Mouse (Mus musculus): ENCODE data around the gene Fam136a. TPM values are rescaled to one million over a fixed set of nuclear protein-coding genes. Genes with fewer than 3 reads are reported as not detected.
"Not testable (repeated sequence)": the region's sequence is repeated elsewhere in the genome, so short reads cannot be mapped to it uniquely, and the experiment has no call there.

The Fam136a gene
- polyA plus RNA-seq, 1 experiment from 2014 or later: 162 TPM

- Histone ChIP-seq H3K9ac (ENCODE audit: low read length) (peak overlapping the region; percentile 93), H3K9me3 (ENCODE audit: control insufficient read depth, low read length) (no peaks in the 10 kb centered on the region), H3K36me3 (ENCODE audit: control insufficient read depth, insufficient read depth, low read length) (peaks cover 38% of the 10 kb centered on the region), H3K27me3 (replicated peaks; ENCODE audit: control insufficient read depth, insufficient read depth, low read length) (no peaks in the 10 kb centered on the region), H3K4me3 (ENCODE audit: low read depth, low read length) (peak overlapping the region; percentile 96), H3K4me2 (ENCODE audit: low read length) (peak overlapping the region; percentile 87), H3K27ac (ENCODE audit: low read depth) (peak overlapping the region; percentile 89), H3K4me1 (replicated peaks; ENCODE audit: control insufficient read depth, insufficient read depth, low read length) (peaks cover 15% of the 10 kb centered on the region)
- DNase-seq (ENCODE audit: low spot score): peak; percentile 98
- WGBS: under 1% methylated on average over 50 of the region's 50 CpGs
- peak; percentile 95 for ATAC-seq (replicated peaks; ENCODE audit: low FRiP score, low TSS enrichment, low read depth)
Measured at GRCm38 (mm10) chr6:86371340-86371911, 6.0 kb downstream of the Fam136a start.

GRCm38 (mm10) chr6:86371950-86372516 is 6.6 kb downstream of the Fam136a start:
- no peaks in the 10 kb centered on the region for H3K9me3 ChIP-seq (ENCODE audit: control insufficient read depth, low read length)
- no peak for ATAC-seq (replicated peaks; ENCODE audit: low FRiP score, low TSS enrichment, low read depth)
- peak overlapping the region; percentile 89 for H3K27ac ChIP-seq (ENCODE audit: low read depth)
- peak; percentile 51 for DNase-seq (ENCODE audit: low spot score)
- peak overlapping the region; percentile 87 for H3K4me2 ChIP-seq (ENCODE audit: low read length)
- H3K27me3 ChIP-seq (replicated peaks; ENCODE audit: control insufficient read depth, insufficient read depth, low read length): no peaks in the 10 kb centered on the region
- 7% methylated on average over 12 of the region's 12 CpGs for WGBS
- H3K9ac ChIP-seq (ENCODE audit: low read length): peak overlapping the region; percentile 93
- peak overlapping the region; percentile 96 for H3K4me3 ChIP-seq (ENCODE audit: low read depth, low read length)
- peaks cover 40% of the 10 kb centered on the region for H3K36me3 ChIP-seq (ENCODE audit: control insufficient read depth, insufficient read depth, low read length)
- peaks cover 9% of the 10 kb centered on the region for H3K4me1 ChIP-seq (replicated peaks; ENCODE audit: control insufficient read depth, insufficient read depth, low read length)

GRCm38 (mm10) chr6:86373556-86373955 is 8.1 kb downstream of the Fam136a start:
- Histone ChIP-seq H3K4me2 (ENCODE audit: low read length) (no peak overlapping the region), H3K27ac (ENCODE audit: low read depth) (no peak overlapping the region), H3K36me3 (ENCODE audit: control insufficient read depth, insufficient read depth, low read length) (peaks cover 45% of the 10 kb centered on the region), H3K27me3 (replicated peaks; ENCODE audit: control insufficient read depth, insufficient read depth, low read length) (no peaks in the 10 kb centered on the region), H3K4me3 (ENCODE audit: low read depth, low read length) (no peak overlapping the region), H3K9me3 (ENCODE audit: control insufficient read depth, low read length) (no peaks in the 10 kb centered on the region), H3K4me1 (replicated peaks; ENCODE audit: control insufficient read depth, insufficient read depth, low read length) (peaks cover 9% of the 10 kb centered on the region), H3K9ac (ENCODE audit: low read length) (no peak overlapping the region)
- DNase-seq (ENCODE audit: low spot score) (no peak), ATAC-seq (replicated peaks; ENCODE audit: low FRiP score, low TSS enrichment, low read depth) (no peak)
- WGBS: 92% methylated on average over 6 of the region's 6 CpGs

- no peak for DNase-seq (ENCODE audit: low spot score)
- WGBS: 95% methylated on average over 3 of the region's 3 CpGs
- H3K27ac ChIP-seq (ENCODE audit: low read depth): no peak overlapping the region
Measured at GRCm38 (mm10) chr6:86378341-86378740, 12.9 kb downstream of the Fam136a start.

GRCm38 (mm10) chr6:86380112-86380511 is 14.7 kb downstream of the Fam136a start:
- not testable (repeated sequence) for ATAC-seq (replicated peaks; ENCODE audit: low FRiP score, low TSS enrichment, low read depth); DNase-seq (ENCODE audit: low spot score); H3K27ac ChIP-seq (ENCODE audit: low read depth); H3K9me3 ChIP-seq (ENCODE audit: control insufficient read depth, low read length); H3K4me2 ChIP-seq (ENCODE audit: low read length); H3K27me3 ChIP-seq (replicated peaks; ENCODE audit: control insufficient read depth, insufficient read depth, low read length); H3K4me3 ChIP-seq (ENCODE audit: low read depth, low read length); H3K4me1 ChIP-seq (replicated peaks; ENCODE audit: control insufficient read depth, insufficient read depth, low read length); H3K9ac ChIP-seq (ENCODE audit: low read length)
- 78% methylated on average over 6 of the region's 8 CpGs for WGBS
- peaks cover 47% of the 10 kb centered on the region for H3K36me3 ChIP-seq (ENCODE audit: control insufficient read depth, insufficient read depth, low read length)

More at GRCm38 (mm10) chr6:86378341-86378740, 12.9 kb downstream of the Fam136a start:
- Histone ChIP-seq H3K9me3 (ENCODE audit: control insufficient read depth, low read length) (no peaks in the 10 kb centered on the region), H3K4me2 (ENCODE audit: low read length) (no peak overlapping the region), H3K9ac (ENCODE audit: low read length) (no peak overlapping the region), H3K4me1 (replicated peaks; ENCODE audit: control insufficient read depth, insufficient read depth, low read length) (no peaks in the 10 kb centered on the region), H3K4me3 (ENCODE audit: low read depth, low read length) (no peak overlapping the region), H3K27me3 (replicated peaks; ENCODE audit: control insufficient read depth, insufficient read depth, low read length) (no peaks in the 10 kb centered on the region), H3K36me3 (ENCODE audit: control insufficient read depth, insufficient read depth, low read length) (peaks cover 51% of the 10 kb centered on the region)
- ATAC-seq (replicated peaks; ENCODE audit: low FRiP score, low TSS enrichment, low read depth): no peak

GRCm38 (mm10) chr6:86382551-86382950 is 17.1 kb downstream of the Fam136a start:
- Histone ChIP-seq H3K36me3 (ENCODE audit: control insufficient read depth, insufficient read depth, low read length) (peaks cover 48% of the 10 kb centered on the region), H3K9me3 (ENCODE audit: control insufficient read depth, low read length) (no peaks in the 10 kb centered on the region), H3K4me3 (ENCODE audit: low read depth, low read length) (no peak overlapping the region), H3K27me3 (replicated peaks; ENCODE audit: control insufficient read depth, insufficient read depth, low read length) (no peaks in the 10 kb centered on the region), H3K27ac (ENCODE audit: low read depth) (no peak overlapping the region), H3K4me2 (ENCODE audit: low read length) (no peak overlapping the region), H3K4me1 (replicated peaks; ENCODE audit: control insufficient read depth, insufficient read depth, low read length) (no peaks in the 10 kb centered on the region), H3K9ac (ENCODE audit: low read length) (no peak overlapping the region)
- ATAC-seq (replicated peaks; ENCODE audit: low FRiP score, low TSS enrichment, low read depth): no peak
- DNase-seq (ENCODE audit: low spot score): no peak

GRCm38 (mm10) chr6:86383370-86383769 is 17.9 kb downstream of the Fam136a start:
- H3K4me1 ChIP-seq (replicated peaks; ENCODE audit: control insufficient read depth, insufficient read depth, low read length): no peaks in the 10 kb centered on the region
- DNase-seq (ENCODE audit: low spot score) (no peak), ATAC-seq (replicated peaks; ENCODE audit: low FRiP score, low TSS enrichment, low read depth) (no peak)
- no peak overlapping the region for H3K4me3 ChIP-seq (ENCODE audit: low read depth, low read length)
- no peaks in the 10 kb centered on the region for H3K9me3 ChIP-seq (ENCODE audit: control insufficient read depth, low read length)
- WGBS: 48% methylated on average over 16 of the region's 16 CpGs
- H3K27ac ChIP-seq (ENCODE audit: low read depth): no peak overlapping the region
- no peaks in the 10 kb centered on the region for H3K27me3 ChIP-seq (replicated peaks; ENCODE audit: control insufficient read depth, insufficient read depth, low read length)
- peaks cover 48% of the 10 kb centered on the region for H3K36me3 ChIP-seq (ENCODE audit: control insufficient read depth, insufficient read depth, low read length)
- no peak overlapping the region for H3K4me2 ChIP-seq (ENCODE audit: low read length)
- H3K9ac ChIP-seq (ENCODE audit: low read length): no peak overlapping the region

GRCm38 (mm10) chr6:86384692-86385091 is 19.2 kb downstream of the Fam136a start:
- ATAC-seq (replicated peaks; ENCODE audit: low FRiP score, low TSS enrichment, low read depth) (no peak), DNase-seq (ENCODE audit: low spot score) (no peak)
- Histone ChIP-seq H3K4me2 (ENCODE audit: low read length) (no peak overlapping the region), H3K36me3 (ENCODE audit: control insufficient read depth, insufficient read depth, low read length) (peaks cover 46% of the 10 kb centered on the region), H3K4me3 (ENCODE audit: low read depth, low read length) (no peak overlapping the region), H3K9me3 (ENCODE audit: control insufficient read depth, low read length) (no peaks in the 10 kb centered on the region), H3K27ac (ENCODE audit: low read depth) (no peak overlapping the region), H3K27me3 (replicated peaks; ENCODE audit: control insufficient read depth, insufficient read depth, low read length) (no peaks in the 10 kb centered on the region), H3K4me1 (replicated peaks; ENCODE audit: control insufficient read depth, insufficient read depth, low read length) (no peaks in the 10 kb centered on the region), H3K9ac (ENCODE audit: low read length) (no peak overlapping the region)
- WGBS: 49% methylated on average over 4 of the region's 4 CpGs
